Mouse (Mus musculus): Measurements from ENCODE around the gene Gm9844. TPM values are rescaled to one million over a fixed set of nuclear protein-coding genes. Genes with fewer than 3 reads are reported as not detected.

Gene Gm9844
- total and polyA plus RNA-seq, 2 experiments from 2014 or later: 13.5 to 44.4 TPM

DNA sequence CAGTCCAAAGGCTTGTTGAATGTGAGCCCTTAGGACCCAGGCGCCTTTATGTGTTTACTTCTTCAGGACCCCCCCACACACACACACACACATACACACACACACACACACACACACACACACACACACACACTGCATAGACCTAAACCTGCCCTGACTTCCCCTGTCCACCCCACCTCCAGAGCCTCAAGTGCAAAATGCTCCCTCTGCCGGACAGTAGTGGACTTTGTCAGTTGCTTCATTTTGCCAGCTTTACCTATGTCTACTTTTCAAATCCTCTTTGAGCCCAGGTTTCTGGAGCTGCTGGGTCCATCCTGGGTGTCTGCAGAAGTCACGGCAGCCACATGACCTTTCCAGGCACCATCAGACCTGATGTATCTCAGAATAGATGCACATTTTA is 42.9 kb downstream of the Gm9844 start:
- Histone ChIP-seq H3K4me1 (ENCODE audit: insufficient read depth, low read length) (no peaks in the 10 kb centered on the region; the same call in 1 of the 2 replicates), H3K4me2 (ENCODE audit: low read depth, low read length, poor library complexity, severe bottlenecking) (peak overlapping the region; percentile 83), H3K36me3 (ENCODE audit: insufficient read depth, low read length) (peaks cover 18% of the 10 kb centered on the region; the same call in 1 of the 2 replicates), H3K9me3 (ENCODE audit: low read length) (no peaks in the 10 kb centered on the region), H3K27me3 (ENCODE audit: insufficient read depth, low read length) (no peaks in the 10 kb centered on the region), H3K27ac (ENCODE audit: low read depth, low read length) (0 out of 2 replicates have a peak overlapping the region, but pooled peaks have one; percentile 82), H3K9ac (replicated peaks; ENCODE audit: low read length, poor library complexity, severe bottlenecking) (peak overlapping the region; percentile 68), H3K4me3 (ENCODE audit: low read depth, low read length) (peak overlapping the region; percentile 55)
- ATAC-seq (ENCODE audit: low FRiP score) (peak; percentile 33), DNase-seq (ENCODE audit: low spot score) (peak; percentile 82)
- peak; percentile 88 for TF ChIP-seq CTCF (IDR thresholded peaks at IDR 0.05)
- 10% methylated on average over 3 of the region's 3 CpGs for WGBS

DNA sequence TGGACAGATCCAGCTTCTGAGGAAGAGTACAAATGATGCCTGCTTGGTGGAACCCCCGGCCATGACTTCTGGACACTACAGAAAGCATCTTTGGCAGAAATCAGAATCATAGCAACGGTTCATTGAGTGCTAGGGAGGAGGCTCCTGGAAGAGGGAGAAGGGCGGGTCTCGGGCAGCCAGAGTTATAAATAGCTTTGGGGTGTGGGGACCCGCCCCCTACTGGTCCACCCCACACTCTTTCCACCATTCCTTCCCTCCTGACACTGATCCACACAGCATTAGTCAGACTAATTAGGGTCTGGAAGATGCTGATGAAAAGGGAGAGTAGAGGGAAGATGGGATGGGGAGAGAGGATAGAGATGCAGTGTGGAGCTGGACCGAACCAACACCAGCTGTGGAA is 44.5 kb downstream of the Gm9844 start:
- 41% methylated on average over 6 of the region's 6 CpGs for WGBS
- ATAC-seq (ENCODE audit: low FRiP score): no peak

DNA sequence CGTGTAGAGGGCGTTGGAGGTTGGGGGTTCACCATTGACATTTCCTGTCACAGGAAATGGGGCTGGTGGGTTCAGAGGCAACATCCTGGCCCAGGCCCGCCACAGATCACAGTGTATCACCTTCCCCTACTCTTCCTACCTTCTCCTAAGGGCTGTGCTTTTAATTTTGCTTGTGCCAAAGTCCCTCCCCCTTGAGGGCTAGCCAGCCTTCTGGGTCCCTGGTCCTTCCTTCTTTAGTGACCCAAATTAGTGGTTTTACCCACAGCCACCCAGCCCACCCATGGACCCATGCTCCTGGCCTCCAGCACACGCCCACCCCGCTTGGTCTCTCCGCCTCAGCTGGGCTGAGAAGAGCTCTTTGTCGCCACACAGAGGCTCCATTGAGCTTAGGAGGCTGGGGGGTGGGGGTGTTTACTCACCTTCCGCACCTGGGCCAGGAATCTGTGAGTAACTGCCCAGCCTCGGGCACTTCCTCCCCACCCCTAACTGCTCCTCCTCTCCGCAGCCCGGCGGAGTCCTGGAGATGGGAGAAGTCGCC is 45.3 kb downstream of the Gm9844 start:
- whole genome bisulfite sequencing: 39% methylated on average over 13 of the region's 13 CpGs
- TF ChIP-seq CTCF (IDR thresholded peaks at IDR 0.05): peak; percentile 20
- H3K36me3 ChIP-seq (ENCODE audit: insufficient read depth, low read length): peaks cover 24% of the 10 kb centered on the region
- ATAC-seq (ENCODE audit: low FRiP score) (no peak), DNase-seq (ENCODE audit: low spot score) (no peak)
- H3K27ac ChIP-seq (ENCODE audit: low read depth, low read length): no peak overlapping the region
- no peaks in the 10 kb centered on the region for H3K27me3 ChIP-seq (ENCODE audit: insufficient read depth, low read length)
- H3K4me3 ChIP-seq (ENCODE audit: low read depth, low read length): no peak overlapping the region
- peak overlapping the region; percentile 29; the same call in 1 of the 2 replicates for H3K9ac ChIP-seq (replicated peaks; ENCODE audit: low read length, poor library complexity, severe bottlenecking)
- H3K4me2 ChIP-seq (ENCODE audit: low read depth, low read length, poor library complexity, severe bottlenecking): no peak overlapping the region
- H3K9me3 ChIP-seq (ENCODE audit: low read length): no peaks in the 10 kb centered on the region
- H3K4me1 ChIP-seq (ENCODE audit: insufficient read depth, low read length): no peaks in the 10 kb centered on the region; the same call in 1 of the 2 replicates

More for the DNA sequence above, 44.5 kb downstream of the Gm9844 start:
- 0 out of 2 replicates have a peak overlapping the region, but pooled peaks have one; percentile 29 for H3K9ac ChIP-seq (replicated peaks; ENCODE audit: low read length, poor library complexity, severe bottlenecking)
- peaks cover 24% of the 10 kb centered on the region for H3K36me3 ChIP-seq (ENCODE audit: insufficient read depth, low read length)
- no peak overlapping the region for H3K27ac ChIP-seq (ENCODE audit: low read depth, low read length)
- no peak for TF ChIP-seq CTCF (IDR thresholded peaks at IDR 0.05)
- H3K27me3 ChIP-seq (ENCODE audit: insufficient read depth, low read length): no peaks in the 10 kb centered on the region
- H3K4me1 ChIP-seq (ENCODE audit: insufficient read depth, low read length): no peaks in the 10 kb centered on the region; the same call in 1 of the 2 replicates
- no peaks in the 10 kb centered on the region for H3K9me3 ChIP-seq (ENCODE audit: low read length)
- no peak overlapping the region for H3K4me3 ChIP-seq (ENCODE audit: low read depth, low read length)
- no peak overlapping the region for H3K4me2 ChIP-seq (ENCODE audit: low read depth, low read length, poor library complexity, severe bottlenecking)
- DNase-seq (ENCODE audit: low spot score): no peak

Other genes with a start within 250 kb of the Gm9844 start
- gene Lypd3, start 225.7 kb upstream of the Gm9844 start, total RNA-seq (2014; rRNA removed): 0.99 and 1.5 TPM in 2 replicates
- gene Lypd3, start 225.7 kb upstream of the Gm9844 start, polyA plus RNA-seq (2015; fragmentation: Nextera tagmentation; extraction: Ambion mirVana): 1.8 and 2.2 TPM in 2 replicates
- not detected in 2 replicates for gene Tex101, start 185.5 kb upstream of the Gm9844 start, total RNA-seq (2014; rRNA removed)
- gene Tex101, start 185.5 kb upstream of the Gm9844 start, polyA plus RNA-seq (2015; fragmentation: Nextera tagmentation; extraction: Ambion mirVana): not detected in 2 replicates
- gene BC049730, start 153.0 kb upstream of the Gm9844 start, total RNA-seq (2014; rRNA removed): not detected in 2 replicates
- not detected in 2 replicates for gene BC049730, start 153.0 kb upstream of the Gm9844 start, polyA plus RNA-seq (2015; fragmentation: Nextera tagmentation; extraction: Ambion mirVana)
- gene Gm4763, start 135.3 kb upstream of the Gm9844 start, total RNA-seq (2014; rRNA removed): not detected in 2 replicates
- not detected in 2 replicates for gene Gm4763, start 135.3 kb upstream of the Gm9844 start, polyA plus RNA-seq (2015; fragmentation: Nextera tagmentation; extraction: Ambion mirVana)
- gene Cd177, start 101.9 kb upstream of the Gm9844 start, total RNA-seq (2014; rRNA removed): 0.16 and 1.0 TPM in 2 replicates
- 0.37 and 0.47 TPM in 2 replicates for gene Cd177, start 101.9 kb upstream of the Gm9844 start, polyA plus RNA-seq (2015; fragmentation: Nextera tagmentation; extraction: Ambion mirVana)
- 0.33 TPM in 1 of 2 replicates, not detected in the other for gene Ceacam10, start 85.0 kb upstream of the Gm9844 start, total RNA-seq (2014; rRNA removed)
- gene Ceacam10, start 85.0 kb upstream of the Gm9844 start, polyA plus RNA-seq (2015; fragmentation: Nextera tagmentation; extraction: Ambion mirVana): 0.43 and 0.63 TPM in 2 replicates
- gene Lypd4, start 7.7 kb downstream of the Gm9844 start, total RNA-seq (2014; rRNA removed): 0.19 TPM in 1 of 2 replicates, not detected in the other
- gene Lypd4, start 7.7 kb downstream of the Gm9844 start, polyA plus RNA-seq (2015; fragmentation: Nextera tagmentation; extraction: Ambion mirVana): 0.16 and 0.28 TPM in 2 replicates
- 0.11 TPM in 1 of 2 replicates, not detected in the other for gene Dmrtc2, start 7.8 kb downstream of the Gm9844 start, total RNA-seq (2014; rRNA removed)
- 0.31 and 0.70 TPM in 2 replicates for gene Dmrtc2, start 7.8 kb downstream of the Gm9844 start, polyA plus RNA-seq (2015; fragmentation: Nextera tagmentation; extraction: Ambion mirVana)
- gene Rps19, start 22.2 kb downstream of the Gm9844 start, total RNA-seq (2014; rRNA removed): 364 and 448 TPM in 2 replicates
- gene Rps19, start 22.2 kb downstream of the Gm9844 start, polyA plus RNA-seq (2015; fragmentation: Nextera tagmentation; extraction: Ambion mirVana): 1,202 and 1,286 TPM in 2 replicates
- 0.27 and 0.42 TPM in 2 replicates for gene Cd79a, start 35.2 kb downstream of the Gm9844 start, total RNA-seq (2014; rRNA removed)
- gene Cd79a, start 35.2 kb downstream of the Gm9844 start, polyA plus RNA-seq (2015; fragmentation: Nextera tagmentation; extraction: Ambion mirVana): 0.82 and 0.85 TPM in 2 replicates
- gene Arhgef1, start 40.7 kb downstream of the Gm9844 start, total RNA-seq (2014; rRNA removed): 19.1 and 27.5 TPM in 2 replicates
- gene Arhgef1, start 40.7 kb downstream of the Gm9844 start, polyA plus RNA-seq (2015; fragmentation: Nextera tagmentation; extraction: Ambion mirVana): 29.0 and 33.0 TPM in 2 replicates
- gene Gm4881, start 82.3 kb downstream of the Gm9844 start, total RNA-seq (2014; rRNA removed): 6.4 and 9.0 TPM in 2 replicates
- 3.8 and 4.2 TPM in 2 replicates for gene Gm4881, start 82.3 kb downstream of the Gm9844 start, polyA plus RNA-seq (2015; fragmentation: Nextera tagmentation; extraction: Ambion mirVana)
- 516 and 704 TPM in 2 replicates for gene Rabac1, start 110.5 kb downstream of the Gm9844 start, total RNA-seq (2014; rRNA removed)
- gene Rabac1, start 110.5 kb downstream of the Gm9844 start, polyA plus RNA-seq (2015; fragmentation: Nextera tagmentation; extraction: Ambion mirVana): 466 and 515 TPM in 2 replicates
- 493 and 502 TPM in 2 replicates for gene Atp1a3, start 143.7 kb downstream of the Gm9844 start, total RNA-seq (2014; rRNA removed)
- gene Atp1a3, start 143.7 kb downstream of the Gm9844 start, polyA plus RNA-seq (2015; fragmentation: Nextera tagmentation; extraction: Ambion mirVana): 727 and 786 TPM in 2 replicates
- gene Grik5, start 210.1 kb downstream of the Gm9844 start, total RNA-seq (2014; rRNA removed): 153 and 161 TPM in 2 replicates
- gene Grik5, start 210.1 kb downstream of the Gm9844 start, polyA plus RNA-seq (2015; fragmentation: Nextera tagmentation; extraction: Ambion mirVana): 15.7 and 18.6 TPM in 2 replicates
- gene Zfp574, start 210.4 kb downstream of the Gm9844 start, total RNA-seq (2014; rRNA removed): 37.4 and 38.0 TPM in 2 replicates
- 30.9 and 31.9 TPM in 2 replicates for gene Zfp574, start 210.4 kb downstream of the Gm9844 start, polyA plus RNA-seq (2015; fragmentation: Nextera tagmentation; extraction: Ambion mirVana)

Data from midbrain, postnatal 0 days (tissue).